Mouse (Mus musculus): ENCODE results near the gene Tm7sf3.
"Not testable (repeated sequence)": the region's sequence is repeated elsewhere in the genome, so short reads cannot be mapped to it uniquely, and the experiment has no call there.

The Tm7sf3 gene

GRCm38 (mm10) chr6:146615891-146616290, 26.7 kb downstream of the Tm7sf3 start:
- DNase-seq (ENCODE audit: low read depth in 1 of 2, low spot score in 2 of 2): no peak

DNA sequence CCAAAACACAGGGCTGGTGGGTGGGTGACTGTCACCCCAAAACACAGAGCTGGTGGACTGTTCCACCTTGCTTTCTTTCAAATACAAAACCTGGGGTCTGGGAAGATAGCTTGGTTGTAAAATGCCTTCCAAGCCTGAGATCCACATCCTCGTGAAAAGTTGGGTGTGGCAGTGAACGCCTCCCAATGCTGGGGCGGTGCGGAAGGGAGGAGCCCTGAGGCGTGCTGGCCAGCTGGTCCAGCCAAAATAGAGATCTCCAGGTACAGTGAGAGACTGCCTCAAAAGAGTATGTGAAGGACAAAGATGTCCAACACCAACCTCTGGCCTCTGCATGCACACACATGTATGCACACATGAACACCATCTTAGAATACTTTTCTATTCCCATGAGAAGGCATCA, 28.1 kb downstream of the Tm7sf3 start:
- DNase-seq (ENCODE audit: low read depth in 1 of 2, low spot score in 2 of 2): no peak

- DNase-seq (ENCODE audit: low read depth in 1 of 2, low spot score in 2 of 2): no peak
Observed at GRCm38 (mm10) chr6:146613907-146614306, 28.7 kb downstream of the Tm7sf3 start.

DNA sequence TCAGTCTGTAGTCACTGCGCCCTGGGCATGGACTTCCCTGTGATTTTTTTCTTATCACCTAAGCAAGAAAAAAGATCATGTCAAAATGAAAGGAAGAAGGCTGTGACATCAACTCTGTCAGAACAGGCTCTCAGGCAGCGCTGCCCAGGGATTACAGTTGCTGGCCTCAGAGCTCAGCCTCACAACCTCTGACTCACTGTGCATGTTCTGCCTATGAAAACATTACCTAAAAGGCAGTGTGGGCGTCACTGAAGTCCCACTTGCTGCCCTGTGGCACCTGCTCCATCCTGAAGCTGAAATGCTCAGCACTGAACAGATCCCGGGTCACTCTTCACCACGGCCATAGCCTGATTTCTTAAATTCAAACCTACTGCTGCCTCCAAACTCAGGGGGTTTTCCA, 29.9 kb downstream of the Tm7sf3 start:
- no peak for DNase-seq (ENCODE audit: low read depth in 1 of 2, low spot score in 2 of 2)

GRCm38 (mm10) chr6:146611897-146612296, 30.7 kb downstream of the Tm7sf3 start:
- DNase-seq (ENCODE audit: low read depth in 1 of 2, low spot score in 2 of 2): no peak

DNA sequence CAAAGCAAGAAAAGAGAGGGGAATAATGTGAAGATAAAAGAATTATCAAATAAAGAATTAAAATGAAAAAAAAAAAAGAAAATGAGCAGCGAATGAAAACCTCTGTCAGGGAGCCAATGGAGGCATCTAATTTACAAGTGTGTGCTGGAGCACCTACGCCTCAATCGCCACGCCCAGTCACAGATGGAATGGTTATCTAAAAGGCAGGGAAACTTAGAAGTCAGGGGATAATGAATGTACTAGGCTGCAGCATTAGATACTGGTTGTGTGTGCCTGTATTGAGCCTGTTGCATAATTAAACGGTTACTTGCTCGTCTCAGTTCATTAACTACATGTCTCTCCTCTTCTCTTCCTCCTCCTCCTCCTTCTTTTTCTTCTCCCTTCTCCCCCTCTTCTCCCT, 31.2 kb downstream of the Tm7sf3 start:
- DNase-seq (ENCODE audit: low read depth in 1 of 2, low spot score in 2 of 2): no peak

GRCm38 (mm10) chr6:146603651-146604050, 39.0 kb downstream of the Tm7sf3 start:
- no peak for DNase-seq (ENCODE audit: low read depth in 1 of 2, low spot score in 2 of 2)

DNA sequence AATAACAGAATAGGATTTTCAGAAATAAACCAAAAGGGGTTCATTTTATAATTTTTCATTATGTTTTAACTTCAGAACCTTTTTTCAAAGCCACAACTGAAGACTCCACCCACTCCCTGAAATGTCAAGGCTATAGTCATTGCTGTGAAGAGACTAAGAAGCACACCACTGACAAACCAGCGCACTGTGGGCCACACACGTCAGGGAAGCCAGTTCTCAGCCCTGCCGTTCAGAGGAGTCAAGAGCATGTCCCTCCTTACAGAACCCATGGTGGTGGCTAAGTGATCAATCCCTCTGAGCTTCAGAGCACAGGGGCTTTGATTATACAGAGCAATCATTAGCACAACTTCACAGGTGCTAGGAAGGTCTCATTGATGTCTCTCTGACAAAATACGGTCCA, 40.0 kb downstream of the Tm7sf3 start:
- no peak for DNase-seq (ENCODE audit: low read depth in 1 of 2, low spot score in 2 of 2)

DNA sequence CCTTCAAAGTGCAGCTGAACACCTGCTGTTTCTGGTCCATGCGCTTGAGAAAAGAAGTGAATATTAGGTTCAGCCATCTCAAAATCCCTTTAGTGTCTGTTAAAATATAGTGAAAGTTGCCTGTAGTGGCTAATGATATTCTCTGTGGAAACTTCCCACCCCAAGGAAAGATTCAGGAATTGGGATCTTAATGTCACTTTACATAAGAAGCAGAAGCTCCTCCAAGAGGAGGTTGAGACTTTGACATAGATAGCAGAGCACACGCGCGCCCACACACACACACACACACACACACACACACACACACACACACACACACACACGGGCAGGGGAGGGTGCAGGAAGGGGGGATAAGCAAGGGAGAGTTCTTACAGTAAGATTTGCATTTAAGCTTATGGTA, 57.5 kb downstream of the Tm7sf3 start:
- no peak for DNase-seq (ENCODE audit: low read depth in 1 of 2, low spot score in 2 of 2)

- no peak for DNase-seq (ENCODE audit: low read depth in 1 of 2, low spot score in 2 of 2)
Observed at GRCm38 (mm10) chr6:146583366-146584046, 59.1 kb downstream of the Tm7sf3 start.

GRCm38 (mm10) chr6:146580381-146580926, 62.2 kb downstream of the Tm7sf3 start:
- no peak for DNase-seq (ENCODE audit: low read depth in 1 of 2, low spot score in 2 of 2)

- DNase-seq (ENCODE audit: low read depth in 1 of 2, low spot score in 2 of 2): no peak
Observed at GRCm38 (mm10) chr6:146578586-146578985, 64.0 kb downstream of the Tm7sf3 start.

DNA sequence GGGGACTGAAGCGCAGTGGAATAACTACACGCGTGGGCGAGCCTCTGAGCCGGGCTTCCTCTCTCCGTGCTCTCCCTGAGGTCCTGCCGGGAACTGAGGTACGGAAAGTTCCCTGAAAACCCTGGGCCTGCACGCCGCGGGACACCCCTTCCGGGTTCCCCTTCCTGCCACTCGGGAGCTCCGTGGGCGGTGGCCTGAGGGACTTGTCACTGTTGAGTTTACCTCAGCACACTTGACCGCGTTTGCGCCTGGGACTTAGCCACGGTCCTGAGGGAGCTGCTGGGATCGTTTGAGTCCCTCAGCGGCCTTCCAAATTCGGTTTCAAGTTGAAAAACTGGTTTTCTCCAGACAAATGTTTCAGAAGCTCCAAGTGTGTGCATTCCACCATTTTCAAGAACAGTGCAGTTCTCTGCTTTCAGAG, 64.5 kb downstream of the Tm7sf3 start:
- peak; percentile 34 to 61 for DNase-seq (ENCODE audit: low read depth in 1 of 2, low spot score in 2 of 2)

DNA sequence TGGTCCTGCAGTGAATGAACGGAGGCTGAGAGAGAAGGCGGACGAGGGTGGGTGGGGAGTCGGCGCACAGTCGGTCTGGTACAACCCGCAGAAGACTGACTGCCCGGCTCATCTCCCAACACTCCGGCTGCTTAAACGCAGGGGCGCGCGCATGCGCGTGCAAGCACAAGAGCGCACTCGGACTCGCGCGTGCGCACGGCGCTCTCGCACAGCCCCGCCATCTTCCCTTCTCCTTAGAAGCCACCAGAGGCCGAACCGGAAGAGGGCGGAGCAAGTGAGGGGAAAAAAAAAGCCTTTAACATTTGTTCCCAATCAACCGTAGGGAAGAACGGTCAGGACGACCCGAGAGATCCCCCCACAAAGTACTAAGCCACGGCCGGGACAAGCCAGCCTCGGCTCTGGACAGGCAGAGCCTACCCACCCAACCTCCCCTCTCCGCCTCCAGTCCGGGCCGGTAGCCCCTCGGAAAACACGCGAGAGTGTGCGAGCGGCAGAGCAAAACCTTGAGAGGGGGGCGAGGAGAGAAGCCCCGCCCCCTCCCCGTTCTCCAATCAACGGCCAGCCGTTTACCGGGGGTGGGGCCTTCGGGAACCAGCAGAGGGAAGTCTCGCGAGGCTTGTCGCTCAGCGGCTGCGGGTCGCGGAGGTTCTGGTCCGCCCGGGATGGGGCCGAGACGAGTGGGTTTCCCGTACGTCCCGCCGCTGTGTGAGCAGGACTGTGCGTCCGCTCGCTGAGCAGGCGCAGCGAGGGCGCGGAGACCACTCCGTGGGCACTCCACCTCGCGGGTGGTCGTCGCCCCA, 65.1 kb downstream of the Tm7sf3 start, which contains the start of gene Ints13:
TSS of gene Ints13 (minus strand) at position 526 of the 800 bp plus-strand sequence.
- DNase-seq (ENCODE audit: low read depth in 1 of 2, low spot score in 2 of 2): peak; percentile 90 to 95

DNA sequence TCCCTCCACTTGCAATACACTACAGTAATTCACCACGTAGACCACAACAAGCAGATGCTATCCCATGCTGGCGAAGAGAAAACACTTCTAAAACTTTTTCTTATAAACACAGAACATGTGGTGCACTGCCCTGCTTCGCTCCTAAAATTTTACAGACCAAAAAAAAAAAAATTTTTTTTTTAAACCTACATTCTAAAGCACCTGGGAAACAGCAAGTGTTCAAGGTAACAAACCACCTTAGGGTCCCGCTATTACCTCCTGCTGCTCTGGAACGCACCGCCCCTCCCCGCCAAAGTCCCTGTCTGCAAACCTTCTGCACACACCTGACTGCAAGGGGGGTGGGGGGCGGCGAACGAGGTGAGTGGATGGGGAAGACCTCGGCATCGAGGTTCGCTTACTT, 65.7 kb downstream of the Tm7sf3 start, which contains the start of gene Fgfr1op2:
TSS of gene Fgfr1op2 (plus strand) at position 301 of the 400 bp plus-strand sequence.
- DNase-seq (ENCODE audit: low read depth in 1 of 2, low spot score in 2 of 2): no peak

- no peak for DNase-seq (ENCODE audit: low read depth in 1 of 2, low spot score in 2 of 2)
Observed at GRCm38 (mm10) chr6:146572073-146572472, 70.6 kb downstream of the Tm7sf3 start.

DNA sequence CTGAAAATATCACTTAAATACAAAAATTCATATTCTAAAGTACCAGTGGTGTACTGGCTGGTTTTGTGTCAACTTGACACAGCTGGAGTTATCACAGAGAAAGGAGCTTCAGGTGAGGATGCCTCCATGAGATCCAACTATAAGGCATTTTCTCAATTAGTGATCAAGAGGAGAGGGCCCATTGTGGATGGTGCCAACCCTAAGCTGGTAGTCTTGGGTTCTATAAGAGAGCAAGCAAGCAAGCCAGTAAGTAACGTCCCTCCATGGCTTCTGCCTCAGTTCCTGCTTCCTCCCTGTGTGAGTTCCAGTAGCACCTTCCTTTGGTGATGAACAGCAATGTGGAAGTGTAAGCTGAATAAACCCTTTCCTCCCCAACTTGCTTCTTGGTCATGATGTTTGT, 80.2 kb downstream of the Tm7sf3 start:
- not testable (repeated sequence) for DNase-seq (ENCODE audit: low read depth in 1 of 2, low spot score in 2 of 2)
